Mouse (Mus musculus): ENCODE data around the gene Tdrd12. TPM values are rescaled to one million over a fixed set of nuclear protein-coding genes. Genes with fewer than 3 reads are reported as not detected.

The Tdrd12 gene
- polyA plus RNA-seq, 1 experiment from 2014 or later: 0.33 TPM

- no peak for ATAC-seq (ENCODE audit: low read depth)
- H3K36me3 ChIP-seq: peaks cover 79% of the 10 kb centered on the region
- WGBS (ENCODE audit: insufficient replicate concordance): 83% methylated on average over 9 of the region's 9 CpGs
Observed at GRCm38 (mm10) chr7:35435266-35435665, 102.3 kb downstream of the Tdrd12 start.

GRCm38 (mm10) chr7:35428146-35428545 lies 109.4 kb downstream of the Tdrd12 start:
- no peak for DNase-seq
- Histone ChIP-seq H3K9ac (no peak overlapping the region), H3K27me3 (no peaks in the 10 kb centered on the region), H3K36me3 (peaks cover 65% of the 10 kb centered on the region), H3K9me3 (replicated peaks) (no peaks in the 10 kb centered on the region), H3K4me1 (replicated peaks) (no peaks in the 10 kb centered on the region), H3K27ac (no peak overlapping the region), H3K4me2 (no peak overlapping the region), H3K4me3 (replicated peaks) (no peak overlapping the region)
- no peak for ATAC-seq (ENCODE audit: low read depth)
- 88% methylated on average over 10 of the region's 10 CpGs for WGBS (ENCODE audit: insufficient replicate concordance)

More at GRCm38 (mm10) chr7:35435266-35435665, 102.3 kb downstream of the Tdrd12 start:
- no peak overlapping the region for H3K4me3 ChIP-seq (replicated peaks)
- no peaks in the 10 kb centered on the region for H3K27me3 ChIP-seq
- H3K27ac ChIP-seq: no peak overlapping the region
- H3K4me2 ChIP-seq: no peak overlapping the region
- H3K9ac ChIP-seq: no peak overlapping the region
- DNase-seq: no peak
- H3K4me1 ChIP-seq (replicated peaks): no peaks in the 10 kb centered on the region
- no peaks in the 10 kb centered on the region for H3K9me3 ChIP-seq (replicated peaks)

DNA sequence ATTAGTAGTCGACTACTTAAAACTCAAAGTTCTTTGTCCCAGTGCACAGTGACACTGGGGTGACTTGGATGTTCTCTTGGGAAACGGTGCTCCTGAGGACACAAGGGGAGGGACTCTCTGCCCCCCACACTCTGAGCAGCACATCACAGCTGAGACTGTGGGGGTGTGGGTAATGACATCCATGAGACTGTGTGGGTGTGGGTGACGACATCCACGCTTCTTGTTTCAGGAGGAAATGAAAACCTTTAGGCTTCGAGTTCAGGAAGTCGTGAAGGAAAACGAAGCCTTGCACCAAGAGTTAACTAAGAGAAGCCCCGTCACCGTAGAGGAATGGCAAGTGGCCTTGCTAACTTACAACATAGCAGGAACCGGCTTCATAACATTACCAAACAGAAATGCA lies 114.5 kb downstream of the Tdrd12 start:
- peaks cover 61% of the 10 kb centered on the region for H3K36me3 ChIP-seq
- H3K4me2 ChIP-seq: no peak overlapping the region
- ATAC-seq (ENCODE audit: low read depth) (no peak), DNase-seq (no peak)
- no peaks in the 10 kb centered on the region for H3K27me3 ChIP-seq
- WGBS (ENCODE audit: insufficient replicate concordance): 81% methylated on average over 10 of the region's 10 CpGs
- H3K4me3 ChIP-seq (replicated peaks): no peak overlapping the region
- H3K9me3 ChIP-seq (replicated peaks): no peaks in the 10 kb centered on the region
- H3K4me1 ChIP-seq (replicated peaks): no peaks in the 10 kb centered on the region
- no peak overlapping the region for H3K27ac ChIP-seq
- H3K9ac ChIP-seq: no peak overlapping the region

Other genes with a start within 250 kb of the Tdrd12 start
- gene Gpatch1, start 219.3 kb downstream of the Tdrd12 start, polyA plus RNA-seq (2015; fragmentation: Nextera tagmentation; extraction: Ambion mirVana): 7.3 and 8.5 TPM in 2 replicates
- 3.8 and 4.6 TPM in 2 replicates for gene Rhpn2, start 203.6 kb downstream of the Tdrd12 start, polyA plus RNA-seq (2015; fragmentation: Nextera tagmentation; extraction: Ambion mirVana)
- gene Faap24, start 140.9 kb downstream of the Tdrd12 start, polyA plus RNA-seq (2015; fragmentation: Nextera tagmentation; extraction: Ambion mirVana): 28.9 and 34.4 TPM in 2 replicates
- 19.7 and 22.9 TPM in 2 replicates for gene Cep89, start 140.7 kb downstream of the Tdrd12 start, polyA plus RNA-seq (2015; fragmentation: Nextera tagmentation; extraction: Ambion mirVana)
- gene Slc7a9, start 88.9 kb downstream of the Tdrd12 start, polyA plus RNA-seq (2015; fragmentation: Nextera tagmentation; extraction: Ambion mirVana): 2.2 and 2.5 TPM in 2 replicates
- 96.0 and 105 TPM in 2 replicates for gene Nudt19, start 18.6 kb upstream of the Tdrd12 start, polyA plus RNA-seq (2015; fragmentation: Nextera tagmentation; extraction: Ambion mirVana)
- gene Rgs9bp, start 47.8 kb upstream of the Tdrd12 start, polyA plus RNA-seq (2015; fragmentation: Nextera tagmentation; extraction: Ambion mirVana): 0.03 and 0.05 TPM in 2 replicates
- gene Ankrd27, start 48.5 kb upstream of the Tdrd12 start, polyA plus RNA-seq (2015; fragmentation: Nextera tagmentation; extraction: Ambion mirVana): 26.1 and 31.7 TPM in 2 replicates
- 167 and 169 TPM in 2 replicates for gene Pdcd5, start 109.8 kb upstream of the Tdrd12 start, polyA plus RNA-seq (2015; fragmentation: Nextera tagmentation; extraction: Ambion mirVana)
- gene Dpy19l3, start 216.7 kb upstream of the Tdrd12 start, polyA plus RNA-seq (2015; fragmentation: Nextera tagmentation; extraction: Ambion mirVana): 6.6 and 10.2 TPM in 2 replicates